Mouse (Mus musculus): ENCODE results near the gene Poc1a. TPM values are rescaled to one million over a fixed set of nuclear protein-coding genes. Genes with fewer than 3 reads are reported as not detected.
A peak's percentile ranks its signal among the peaks of the same experiment; 100 is the strongest.

Gene Poc1a
- polyA plus RNA-seq, 1 experiment from 2014 or later = 2.7 TPM

GRCm38 (mm10) chr9:106348281-106348680, 67.4 kb downstream of the Poc1a start:
- no peaks in the 10 kb centered on the region for H3K36me3 ChIP-seq (ENCODE audit: inconsistent target)
- WGBS (ENCODE audit: missing documents) = 92% methylated on average over 10 of the region's 10 CpGs
- H3K4me3 ChIP-seq (ENCODE audit: inconsistent target) = no peak overlapping the region
- no peaks in the 10 kb centered on the region for H3K79me2 ChIP-seq (ENCODE audit: inconsistent target)
- H3K27ac ChIP-seq = no peak overlapping the region

GRCm38 (mm10) chr9:106349075-106349474, 68.2 kb downstream of the Poc1a start:
- no peaks in the 10 kb centered on the region for H3K36me3 ChIP-seq (ENCODE audit: inconsistent target)
- 66% methylated on average over 2 of the region's 2 CpGs for WGBS (ENCODE audit: missing documents)

GRCm38 (mm10) chr9:106351178-106351577, 70.3 kb downstream of the Poc1a start:
- no peaks in the 10 kb centered on the region for H3K79me2 ChIP-seq (ENCODE audit: inconsistent target)
- WGBS (ENCODE audit: missing documents) = 86% methylated on average over 6 of the region's 6 CpGs

More at GRCm38 (mm10) chr9:106349075-106349474, 68.2 kb downstream of the Poc1a start:
- Histone ChIP-seq H3K27ac (no peak overlapping the region), H3K4me3 (ENCODE audit: inconsistent target) (no peak overlapping the region), H3K79me2 (ENCODE audit: inconsistent target) (no peaks in the 10 kb centered on the region)

GRCm38 (mm10) chr9:106353779-106354178, 72.9 kb downstream of the Poc1a start:
- 30% methylated on average over 6 of the region's 6 CpGs for WGBS (ENCODE audit: missing documents)
- H3K79me2 ChIP-seq (ENCODE audit: inconsistent target) = no peaks in the 10 kb centered on the region
- no peaks in the 10 kb centered on the region for H3K36me3 ChIP-seq (ENCODE audit: inconsistent target)
- H3K4me3 ChIP-seq (ENCODE audit: inconsistent target) = no peak overlapping the region
- peak overlapping the region; percentile 96 for H3K27ac ChIP-seq

More at GRCm38 (mm10) chr9:106351178-106351577, 70.3 kb downstream of the Poc1a start:
- no peaks in the 10 kb centered on the region for H3K36me3 ChIP-seq (ENCODE audit: inconsistent target)
- no peak overlapping the region for H3K4me3 ChIP-seq (ENCODE audit: inconsistent target)
- H3K27ac ChIP-seq = 0 out of 2 replicates have a peak overlapping the region, but pooled peaks have one; percentile 96

- H3K79me2 ChIP-seq (ENCODE audit: inconsistent target) = no peaks in the 10 kb centered on the region
- 98% methylated on average over 6 of the region's 6 CpGs for WGBS (ENCODE audit: missing documents)
- no peaks in the 10 kb centered on the region for H3K36me3 ChIP-seq (ENCODE audit: inconsistent target)
- peak overlapping the region; percentile 96 for H3K27ac ChIP-seq
- H3K4me3 ChIP-seq (ENCODE audit: inconsistent target) = no peak overlapping the region
These were observed 73.9 kb downstream of the Poc1a start for GRCm38 (mm10) chr9:106354810-106355209.

GRCm38 (mm10) chr9:106355217-106355974, 74.5 kb downstream of the Poc1a start:
- Histone ChIP-seq H3K36me3 (ENCODE audit: inconsistent target) (no peaks in the 10 kb centered on the region), H3K4me3 (ENCODE audit: inconsistent target) (no peak overlapping the region), H3K27ac (peak overlapping the region; percentile 96), H3K79me2 (ENCODE audit: inconsistent target) (no peaks in the 10 kb centered on the region)
- WGBS (ENCODE audit: missing documents) = 94% methylated on average over 10 of the region's 10 CpGs

GRCm38 (mm10) chr9:106355975-106356286, 75.1 kb downstream of the Poc1a start:
- Histone ChIP-seq H3K79me2 (ENCODE audit: inconsistent target) (no peaks in the 10 kb centered on the region), H3K36me3 (ENCODE audit: inconsistent target) (no peaks in the 10 kb centered on the region), H3K4me3 (ENCODE audit: inconsistent target) (no peak overlapping the region), H3K27ac (peak overlapping the region; percentile 96)

GRCm38 (mm10) chr9:106356323-106356844, 75.5 kb downstream of the Poc1a start:
- 77% methylated on average over 10 of the region's 10 CpGs for WGBS (ENCODE audit: missing documents)
- H3K27ac ChIP-seq = peak overlapping the region; percentile 96
- H3K36me3 ChIP-seq (ENCODE audit: inconsistent target) = no peaks in the 10 kb centered on the region
- no peaks in the 10 kb centered on the region for H3K79me2 ChIP-seq (ENCODE audit: inconsistent target)
- H3K4me3 ChIP-seq (ENCODE audit: inconsistent target) = no peak overlapping the region

- no peak overlapping the region for H3K4me3 ChIP-seq (ENCODE audit: inconsistent target)
- 94% methylated on average over 3 of the region's 3 CpGs for WGBS (ENCODE audit: missing documents)
These were observed 76.3 kb downstream of the Poc1a start for GRCm38 (mm10) chr9:106357167-106357566.

GRCm38 (mm10) chr9:106359297-106359696, 78.4 kb downstream of the Poc1a start:
- Histone ChIP-seq H3K4me3 (ENCODE audit: inconsistent target) (no peak overlapping the region), H3K27ac (no peak overlapping the region)
- WGBS (ENCODE audit: missing documents) = 98% methylated on average over 6 of the region's 6 CpGs

More at GRCm38 (mm10) chr9:106357167-106357566, 76.3 kb downstream of the Poc1a start:
- H3K79me2 ChIP-seq (ENCODE audit: inconsistent target) = no peaks in the 10 kb centered on the region
- H3K36me3 ChIP-seq (ENCODE audit: inconsistent target) = no peaks in the 10 kb centered on the region
- H3K27ac ChIP-seq = peak overlapping the region; percentile 96

GRCm38 (mm10) chr9:106361140-106361539, 80.3 kb downstream of the Poc1a start:
- no peak overlapping the region for H3K4me3 ChIP-seq (ENCODE audit: inconsistent target)
- no peaks in the 10 kb centered on the region for H3K36me3 ChIP-seq (ENCODE audit: inconsistent target)
- H3K27ac ChIP-seq = peak overlapping the region; percentile 7; the same call in 1 of the 2 replicates
- peaks cover 2% of the 10 kb centered on the region; the same call in 1 of the 2 replicates for H3K79me2 ChIP-seq (ENCODE audit: inconsistent target)
- WGBS (ENCODE audit: missing documents) = 77% methylated on average over 6 of the region's 6 CpGs

More at GRCm38 (mm10) chr9:106359297-106359696, 78.4 kb downstream of the Poc1a start:
- no peaks in the 10 kb centered on the region for H3K36me3 ChIP-seq (ENCODE audit: inconsistent target)
- H3K79me2 ChIP-seq (ENCODE audit: inconsistent target) = no peaks in the 10 kb centered on the region

GRCm38 (mm10) chr9:106365333-106365732, 84.5 kb downstream of the Poc1a start:
- peaks cover 22% of the 10 kb centered on the region for H3K79me2 ChIP-seq (ENCODE audit: inconsistent target)
- no peaks in the 10 kb centered on the region for H3K36me3 ChIP-seq (ENCODE audit: inconsistent target)
- H3K27ac ChIP-seq = peak overlapping the region; percentile 97
- no peak overlapping the region for H3K4me3 ChIP-seq (ENCODE audit: inconsistent target)
- 37% methylated on average over 7 of the region's 7 CpGs for WGBS (ENCODE audit: missing documents)

GRCm38 (mm10) chr9:106366188-106366587, 85.3 kb downstream of the Poc1a start:
- WGBS (ENCODE audit: missing documents) = 94% methylated on average over 1 of the region's 1 CpGs
- Histone ChIP-seq H3K27ac (peak overlapping the region; percentile 97), H3K79me2 (ENCODE audit: inconsistent target) (peaks cover 31% of the 10 kb centered on the region), H3K36me3 (ENCODE audit: inconsistent target) (no peaks in the 10 kb centered on the region), H3K4me3 (ENCODE audit: inconsistent target) (no peak overlapping the region)

GRCm38 (mm10) chr9:106367001-106367400, 86.1 kb downstream of the Poc1a start:
- Histone ChIP-seq H3K4me3 (ENCODE audit: inconsistent target) (peak overlapping the region; percentile 80), H3K27ac (peak overlapping the region; percentile 97), H3K36me3 (ENCODE audit: inconsistent target) (no peaks in the 10 kb centered on the region), H3K79me2 (ENCODE audit: inconsistent target) (peaks cover 39% of the 10 kb centered on the region)
- WGBS (ENCODE audit: missing documents) = 22% methylated on average over 5 of the region's 5 CpGs

GRCm38 (mm10) chr9:106367592-106368111, 86.8 kb downstream of the Poc1a start:
- peak overlapping the region; percentile 97 for H3K27ac ChIP-seq
- peak overlapping the region; percentile 80 for H3K4me3 ChIP-seq (ENCODE audit: inconsistent target)
- under 1% methylated on average over 36 of the region's 36 CpGs for WGBS (ENCODE audit: missing documents)
- peaks cover 45% of the 10 kb centered on the region for H3K79me2 ChIP-seq (ENCODE audit: inconsistent target)
- H3K36me3 ChIP-seq (ENCODE audit: inconsistent target) = no peaks in the 10 kb centered on the region; the same call in 1 of the 2 replicates

All from macrophage (primary cell).